Mouse (Mus musculus) left cerebral cortex, adult 8-10 months (tissue): ENCODE measurements around the gene Rps21. TPM values are rescaled to one million over a fixed set of nuclear protein-coding genes. Genes with fewer than 3 reads are reported as not detected.

ENCODE experiments used
- DNase-seq, 2 experiments: peaks; one replicate each; pipeline ENCODE4 v3.0.0; 2022; ENCODE audit warnings: low spot score in 2 of 2
- total RNA-seq, 4 experiments: library from RNA; stranded (reverse); gene quantifications; 2 replicates each; pipeline ENCODE4 v1.2.4; 2022

The Rps21 gene
- total RNA-seq, 4 experiments from 2014 or later: 616 to 845 (median 743) TPM

DNA sequence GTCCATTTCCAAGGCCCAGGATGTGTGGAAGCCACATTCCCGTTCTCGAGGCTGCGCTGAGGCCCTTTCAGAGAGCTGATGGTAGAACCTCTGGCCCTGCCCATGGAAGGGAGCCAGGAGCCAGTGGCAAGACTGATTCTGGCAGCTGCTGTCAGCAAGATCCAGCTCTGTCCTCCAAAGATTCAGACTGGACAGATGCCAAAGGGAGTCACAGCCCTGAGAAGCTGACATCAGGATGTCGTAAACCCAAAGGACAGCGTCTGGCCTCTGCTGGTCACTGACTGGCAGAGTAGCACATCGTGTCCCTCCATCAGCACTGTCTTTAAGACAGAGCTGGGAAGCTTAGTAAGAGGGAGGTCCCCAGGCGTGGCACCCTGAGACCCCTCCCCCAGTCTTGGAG lies 28.6 kb upstream of the Rps21 start:
- DNase-seq: no peak

DNA sequence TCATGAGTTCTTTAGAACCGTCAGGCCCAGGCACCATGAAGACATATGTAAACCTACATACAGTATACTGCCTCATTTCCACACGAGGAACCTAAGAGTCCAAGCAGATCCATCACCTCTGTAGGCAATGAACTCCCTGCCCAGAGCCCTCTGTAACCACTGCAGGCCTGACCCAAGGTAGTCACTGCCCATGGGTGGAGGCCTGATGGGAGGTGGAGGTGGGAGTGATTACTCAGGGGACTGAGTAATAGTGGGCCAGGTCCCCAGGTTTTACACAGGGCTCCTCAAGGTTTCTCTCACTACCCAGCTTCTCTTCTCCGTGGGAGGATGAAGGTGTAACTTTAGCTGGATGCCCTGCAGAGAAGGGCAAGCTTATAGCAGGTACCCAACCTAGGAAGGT lies 28.0 kb upstream of the Rps21 start:
- DNase-seq: no peak

DNA sequence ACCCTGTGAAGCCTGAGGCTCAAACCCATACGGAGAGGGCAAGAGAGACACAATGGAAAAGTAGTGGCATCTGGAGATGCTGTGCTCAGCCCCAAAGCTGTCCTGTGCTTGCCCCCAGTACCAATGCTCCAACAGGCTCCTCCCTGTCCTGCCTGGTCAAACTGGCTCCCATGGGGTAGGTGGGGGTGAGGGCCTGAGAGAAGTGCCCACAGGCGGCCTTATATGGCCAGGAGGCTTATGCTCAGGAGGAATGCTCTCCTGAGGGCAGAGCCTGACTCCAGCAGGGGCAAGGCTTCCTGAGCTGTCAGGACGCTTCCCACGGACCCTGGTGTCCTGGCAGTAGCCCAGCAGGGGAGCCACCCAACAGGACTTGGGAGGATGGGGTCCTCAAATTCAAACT lies 26.7 kb upstream of the Rps21 start:
- no peak for DNase-seq

DNA sequence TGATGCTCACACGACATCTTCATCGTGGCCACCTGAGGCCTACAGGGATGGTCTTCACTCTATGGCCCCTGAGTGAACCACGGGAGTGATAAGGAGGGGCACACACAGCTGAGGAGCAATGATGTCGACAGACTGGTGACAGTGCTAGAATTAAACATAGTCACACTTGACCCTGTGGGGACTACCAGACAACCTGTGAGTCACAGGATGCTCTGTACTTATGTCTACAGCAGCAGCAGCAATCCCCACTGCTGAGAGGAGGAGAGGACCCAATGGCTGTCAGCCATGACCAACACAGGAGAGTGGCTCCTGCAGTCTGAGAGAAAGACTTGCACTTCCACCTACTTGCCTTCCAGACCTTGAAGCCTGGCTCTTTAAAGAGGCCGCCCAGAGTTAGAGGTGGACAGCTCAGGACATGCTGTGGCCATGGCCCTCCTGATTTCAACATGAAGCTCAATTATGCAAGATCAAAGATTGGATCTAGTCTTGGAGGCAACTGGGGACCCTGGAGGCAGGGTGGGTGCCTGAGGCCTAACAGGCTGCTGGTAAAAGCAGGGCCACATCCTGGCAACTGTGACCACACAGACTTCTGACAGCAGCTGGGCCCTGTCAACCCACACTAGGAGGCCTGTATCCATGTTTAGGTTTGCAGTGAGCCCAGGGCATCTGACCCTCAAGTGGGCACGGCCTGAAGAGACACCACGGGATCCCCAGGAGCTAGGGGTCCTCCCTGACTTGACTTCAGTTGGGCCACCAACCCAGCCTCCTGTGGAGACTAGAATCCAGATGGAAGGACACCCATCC lies 23.9 kb upstream of the Rps21 start:
- no peak for DNase-seq

DNA sequence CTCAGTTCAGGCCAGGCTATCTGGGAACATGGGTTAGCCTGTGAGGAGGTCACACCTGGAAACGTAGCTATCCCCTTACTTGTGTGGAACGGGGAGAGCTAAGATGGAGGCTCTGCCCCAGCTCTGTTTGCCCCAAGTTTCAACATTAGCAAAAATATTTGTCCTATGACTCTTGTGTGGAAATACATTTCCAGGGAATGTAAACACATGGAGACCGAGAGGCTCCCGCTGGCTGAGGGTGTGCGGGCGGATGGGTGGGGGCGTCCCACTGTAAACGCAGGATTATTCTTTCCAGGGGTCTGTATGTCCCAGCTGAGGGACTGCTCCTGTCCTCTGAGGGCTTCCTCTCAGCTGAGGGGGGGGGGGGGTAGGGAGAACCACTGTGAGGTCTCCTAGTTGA lies 22.8 kb upstream of the Rps21 start:
- no peak for DNase-seq

DNA sequence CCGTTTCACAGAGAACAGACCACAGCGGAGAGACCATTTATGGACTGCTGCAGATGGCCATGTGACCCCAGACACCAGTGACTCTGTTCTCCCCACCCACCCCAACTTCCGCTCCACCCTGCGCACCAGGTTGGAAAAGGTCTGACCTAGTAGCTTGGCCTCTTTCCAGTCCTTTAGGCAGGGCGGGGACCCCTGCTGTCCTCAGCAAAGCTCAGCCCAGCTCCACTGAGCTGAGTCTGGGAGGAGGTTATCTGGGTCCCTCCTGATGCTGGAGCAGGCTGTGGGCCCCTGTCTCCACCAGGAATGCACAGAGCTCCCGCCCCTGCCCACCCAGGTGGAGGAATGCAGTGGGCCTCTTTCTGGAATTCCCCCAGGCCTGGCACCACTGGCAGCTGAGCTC lies 22.2 kb upstream of the Rps21 start:
- no peak for DNase-seq

DNA sequence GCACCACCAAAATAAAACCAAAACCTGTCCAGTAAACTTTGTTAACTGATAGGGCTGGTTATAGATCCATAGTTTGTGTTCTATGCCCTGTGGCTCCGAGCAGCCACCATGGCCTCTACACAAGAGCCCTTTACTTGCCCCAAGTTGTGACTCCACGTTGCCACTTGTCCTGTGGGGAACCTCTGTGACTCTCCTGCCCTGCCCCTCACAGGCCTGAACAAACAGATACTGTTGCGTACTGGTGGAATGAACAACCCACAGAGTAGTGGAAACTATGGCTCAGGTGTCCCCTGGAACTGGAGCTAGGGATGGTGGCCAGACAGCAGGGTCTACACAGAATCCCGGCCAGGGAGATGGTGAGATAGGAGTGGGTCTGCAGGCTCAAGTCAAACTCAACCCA lies 21.4 kb upstream of the Rps21 start:
- no peak for DNase-seq

DNA sequence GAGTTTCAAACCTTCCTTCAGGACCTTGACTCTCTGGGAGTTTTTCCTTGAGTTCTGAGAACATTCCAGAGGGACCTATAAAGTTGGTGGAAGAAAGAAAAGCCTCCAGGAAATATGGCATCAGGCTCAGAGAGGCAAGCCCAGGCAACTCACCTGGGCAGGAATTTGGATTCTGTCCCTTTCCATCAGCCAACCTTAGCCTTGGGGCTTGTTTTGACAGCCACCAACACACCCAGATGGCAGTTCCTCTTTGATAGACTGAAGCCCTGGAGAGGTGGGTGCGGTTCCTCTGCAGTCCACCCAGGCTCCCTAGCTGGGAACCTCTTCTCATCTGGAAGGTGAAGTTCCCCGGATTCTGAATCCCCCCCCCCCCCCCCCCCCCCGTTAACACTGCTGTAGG lies 20.7 kb upstream of the Rps21 start:
- DNase-seq: no peak

DNA sequence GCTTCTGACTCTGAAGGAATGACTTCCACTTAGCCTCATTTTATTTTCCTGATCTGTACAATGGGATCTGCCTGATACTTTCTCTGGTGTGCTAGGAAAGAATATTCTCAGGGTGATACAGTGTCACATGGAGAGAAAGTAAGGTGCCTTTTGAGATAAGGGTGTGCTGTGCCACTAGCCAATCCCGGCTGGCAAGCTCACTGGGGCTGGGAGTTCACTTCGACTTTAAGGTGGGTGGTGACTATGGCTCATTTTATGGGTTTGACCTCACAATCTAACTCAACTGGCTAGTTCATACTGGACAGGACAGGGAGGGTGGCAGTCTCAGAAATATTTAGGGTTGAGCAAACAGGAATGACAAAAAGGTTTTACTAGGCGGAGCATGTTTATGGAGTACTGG lies 20.2 kb upstream of the Rps21 start:
- no peak for DNase-seq

DNA sequence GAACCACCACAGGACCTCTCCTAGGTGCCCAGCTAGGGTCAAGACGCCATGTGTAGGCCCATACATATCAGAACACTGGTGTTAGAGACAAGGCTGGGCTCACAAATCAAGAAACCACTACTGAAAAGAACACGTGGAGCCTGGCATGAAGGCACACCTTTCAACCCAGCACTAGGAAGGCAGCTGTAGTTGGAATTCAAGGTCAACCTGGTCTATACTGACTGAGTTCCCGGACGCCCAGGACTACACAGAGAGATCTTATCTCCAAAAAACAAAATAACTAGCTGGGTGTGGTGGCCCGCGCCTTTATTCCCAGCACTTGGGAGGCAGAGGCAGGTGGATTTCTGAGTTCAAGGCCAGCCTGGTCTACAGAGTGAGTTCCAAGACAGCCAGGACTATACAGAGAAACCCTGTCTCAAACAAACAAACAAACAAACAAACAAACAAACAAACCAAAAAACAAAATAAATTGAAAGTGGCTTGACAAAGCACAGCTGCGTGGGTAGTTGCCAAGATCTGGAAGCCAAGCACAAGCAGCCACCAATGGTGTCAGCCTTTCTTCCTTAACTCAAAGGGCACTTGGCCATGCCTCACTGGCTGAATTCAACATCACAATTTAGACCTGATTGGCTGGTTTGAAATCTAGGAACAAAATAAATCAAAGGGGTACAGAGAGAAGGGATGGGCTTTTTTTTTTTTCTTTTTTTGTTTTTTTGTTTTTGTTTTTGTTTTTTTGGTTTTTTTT lies 19.4 kb upstream of the Rps21 start:
- no peak for DNase-seq

DNA sequence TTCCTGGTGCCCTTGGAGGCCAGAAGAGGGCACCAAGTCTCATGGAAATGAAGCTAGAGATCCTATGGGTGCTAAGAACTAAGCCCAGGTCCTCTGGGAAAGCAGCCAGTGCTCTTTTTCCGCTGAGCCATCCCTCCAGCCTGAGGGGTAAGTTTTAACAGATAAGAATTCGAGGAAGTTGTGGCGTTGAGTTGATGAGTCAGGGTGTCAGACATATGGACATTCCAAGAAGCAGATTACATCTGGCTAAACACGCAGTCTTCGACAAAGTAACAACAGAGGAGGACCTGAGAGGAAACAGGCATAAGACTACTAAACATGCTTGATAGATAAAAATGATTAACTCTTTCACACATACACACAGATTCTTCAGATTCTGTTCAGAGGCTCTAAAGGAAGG lies 18.6 kb upstream of the Rps21 start:
- DNase-seq: no peak

DNA sequence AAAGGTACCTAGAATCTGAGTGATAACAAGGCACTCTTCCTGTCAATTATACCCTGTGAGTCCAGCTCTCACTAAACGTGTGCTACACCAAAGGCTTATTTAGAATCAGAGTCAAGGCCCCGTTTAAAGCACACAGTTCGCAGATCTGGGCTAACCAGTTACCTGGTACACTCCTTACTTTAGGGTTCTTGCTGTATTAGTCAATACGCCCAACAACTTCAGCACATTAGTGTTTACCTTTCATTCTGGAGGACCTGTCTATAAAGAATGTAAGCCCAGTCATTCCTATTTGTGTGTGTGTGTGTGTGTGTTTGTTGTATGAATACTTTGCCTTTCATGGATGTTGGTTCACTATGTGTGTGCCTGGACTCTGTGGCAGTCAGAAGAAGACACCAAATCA lies 14.1 kb upstream of the Rps21 start:
- no peak for DNase-seq

DNA sequence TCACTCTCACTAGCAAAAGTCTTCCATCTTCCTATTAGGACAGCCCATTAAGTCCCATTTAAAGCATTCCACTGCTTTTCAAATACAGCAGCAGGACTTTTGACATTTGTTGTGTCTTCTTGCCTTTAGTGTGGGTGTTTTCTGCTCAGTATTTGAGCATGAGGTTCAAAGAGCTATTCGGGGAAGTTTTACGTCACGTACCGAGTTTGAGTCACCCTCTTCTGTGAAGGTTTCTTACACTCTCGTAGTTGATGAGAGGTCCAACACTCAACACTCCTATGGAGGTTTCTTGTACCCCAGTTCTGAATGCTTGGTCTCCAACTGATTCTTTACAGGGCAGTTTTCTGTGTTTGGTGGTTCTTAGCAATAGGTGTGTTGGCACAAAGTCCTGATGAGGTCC lies 9.3 kb upstream of the Rps21 start:
- no peak for DNase-seq

DNA sequence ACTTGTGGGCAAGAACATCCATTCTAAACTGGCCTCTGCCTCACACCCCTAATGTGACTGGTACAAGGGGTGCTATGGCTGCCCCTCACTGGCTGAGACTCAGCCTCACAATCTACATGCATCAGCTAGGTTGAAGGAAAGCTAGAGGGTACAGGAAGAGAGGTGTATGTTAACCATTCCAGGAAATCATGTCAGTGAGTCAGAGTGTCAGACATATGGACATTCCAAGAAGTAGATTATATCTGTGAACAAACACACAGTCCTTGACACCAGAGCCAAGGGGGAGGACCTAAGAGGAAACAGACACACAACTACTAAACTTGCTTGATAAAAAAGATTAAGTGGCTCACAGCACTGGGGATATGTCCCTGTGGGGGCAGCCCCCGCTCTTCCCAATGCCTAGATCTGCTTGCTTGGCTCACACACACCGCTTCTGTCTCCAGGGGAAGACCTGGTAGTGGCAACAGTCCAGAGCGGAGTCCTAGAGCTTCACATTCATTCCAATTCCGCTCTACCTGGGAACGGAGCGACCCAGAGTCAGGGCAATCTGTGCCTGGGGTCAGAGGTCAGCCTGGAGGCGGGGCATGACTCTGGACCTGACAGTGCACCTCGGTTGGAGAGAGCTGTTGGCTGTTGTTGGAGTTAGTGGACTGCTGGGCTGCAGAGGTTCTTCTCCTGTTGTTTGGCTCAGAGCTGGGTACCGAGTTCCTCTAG lies 8.1 kb upstream of the Rps21 start:
- DNase-seq: no peak

DNA sequence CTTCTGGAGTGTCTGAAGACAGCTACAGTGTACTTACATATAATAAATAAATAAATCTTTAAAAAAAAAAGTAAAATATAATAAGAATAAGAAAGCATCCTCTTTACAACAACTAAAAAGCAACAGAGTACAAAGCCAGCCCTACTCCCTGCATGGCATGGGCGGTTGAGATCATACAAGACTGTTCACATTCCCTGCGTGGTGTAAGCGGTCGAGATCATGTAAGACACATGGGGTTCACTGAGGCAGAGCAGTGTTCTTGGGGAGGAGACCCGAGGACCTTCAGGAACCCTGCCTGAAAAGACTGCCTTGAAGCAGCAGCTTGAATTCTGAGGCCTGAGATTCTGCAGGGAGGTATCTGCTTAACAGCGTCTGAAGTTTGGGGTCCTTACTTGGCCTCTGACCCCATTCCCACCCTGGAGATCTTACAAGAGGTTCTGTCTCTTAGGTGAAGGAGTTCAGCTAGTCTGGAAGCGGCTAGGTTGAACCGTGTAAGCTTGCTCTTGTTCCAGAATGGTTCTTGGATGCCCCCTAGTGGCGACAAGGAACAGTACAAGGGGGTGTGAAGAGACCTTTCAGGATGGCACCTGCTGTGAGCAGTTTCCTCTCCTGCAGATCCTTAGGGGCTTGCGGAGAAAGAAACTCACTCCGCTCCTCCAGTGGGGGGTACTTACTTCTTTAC lies 6.1 kb upstream of the Rps21 start:
- DNase-seq: peak; percentile 61 to 63

DNA sequence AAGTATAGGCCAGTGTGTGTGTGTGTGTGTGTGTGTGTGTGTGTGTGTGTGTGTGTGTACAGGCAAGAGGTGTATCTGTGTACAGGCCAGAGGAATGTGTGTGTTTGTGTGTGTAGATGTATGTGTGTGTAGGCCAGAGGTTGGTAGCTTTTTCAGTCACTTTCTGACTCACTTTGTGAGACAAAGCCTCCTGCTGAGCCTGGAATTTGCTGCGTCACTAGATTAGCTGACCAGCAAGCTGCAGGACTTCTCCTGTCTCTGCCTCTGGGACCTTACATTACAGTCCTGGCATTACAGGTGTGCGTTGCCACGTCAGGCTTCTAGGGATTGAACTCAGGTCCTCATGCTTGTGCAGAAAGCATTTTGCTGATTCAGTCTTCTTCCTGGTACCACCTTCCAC lies 5.3 kb upstream of the Rps21 start:
- no peak for DNase-seq

DNA sequence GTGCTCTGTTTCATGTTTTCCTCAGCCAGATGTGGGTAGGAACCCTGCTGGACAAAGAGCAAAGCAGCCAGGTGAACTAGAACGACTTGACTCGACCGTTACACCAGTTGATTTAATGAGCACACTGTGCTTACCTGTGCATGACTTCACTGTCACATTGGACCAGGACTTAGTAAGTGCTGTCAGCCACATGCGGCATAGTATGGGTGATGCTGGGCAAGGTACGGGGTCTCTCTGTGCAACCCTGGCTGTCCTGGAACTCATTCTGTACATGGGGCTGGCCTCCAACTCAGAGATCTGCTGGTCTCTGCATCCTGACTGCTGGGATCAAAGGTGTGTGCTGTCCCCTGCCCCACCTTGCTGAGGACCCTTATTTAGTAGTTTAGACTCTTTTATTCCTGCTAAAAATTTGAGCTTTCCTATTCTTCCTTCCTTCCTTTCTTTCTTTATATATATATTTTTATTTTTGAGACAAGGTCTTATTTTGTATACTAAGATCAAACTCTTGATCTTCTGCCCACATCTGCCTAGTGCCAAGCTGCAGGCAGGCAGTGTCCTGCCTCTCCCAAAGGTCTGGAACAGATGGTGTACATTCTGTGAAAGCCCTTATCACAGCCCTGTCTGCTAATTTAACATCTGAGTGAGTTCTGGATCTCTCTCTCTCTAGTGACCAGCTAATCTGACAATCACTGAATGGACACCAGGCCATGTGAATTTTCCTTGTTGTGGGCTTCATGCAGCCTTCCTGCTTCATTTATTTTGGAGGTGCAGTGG lies 2.6 kb upstream of the Rps21 start:
- DNase-seq: no peak

DNA sequence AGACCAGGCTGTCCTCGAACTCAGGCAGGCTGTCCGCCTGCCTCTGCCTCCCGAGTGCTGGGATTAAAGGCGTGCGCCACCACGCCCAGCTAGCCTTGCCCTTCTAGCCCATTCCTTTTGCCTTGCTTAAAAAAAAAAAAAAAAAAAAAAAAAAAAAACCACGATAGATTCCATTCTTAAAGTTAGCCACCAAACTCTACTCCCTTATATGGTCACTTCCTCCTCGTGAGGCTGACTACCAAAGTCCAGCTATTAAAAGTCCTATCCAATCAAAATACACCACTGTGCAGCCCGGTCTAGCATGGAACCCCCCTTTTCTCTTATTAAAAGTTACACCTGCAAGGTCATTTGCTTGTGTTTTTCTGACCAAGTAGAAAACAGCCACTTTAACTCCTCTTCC lies 1.5 kb upstream of the Rps21 start:
- no peak for DNase-seq

DNA sequence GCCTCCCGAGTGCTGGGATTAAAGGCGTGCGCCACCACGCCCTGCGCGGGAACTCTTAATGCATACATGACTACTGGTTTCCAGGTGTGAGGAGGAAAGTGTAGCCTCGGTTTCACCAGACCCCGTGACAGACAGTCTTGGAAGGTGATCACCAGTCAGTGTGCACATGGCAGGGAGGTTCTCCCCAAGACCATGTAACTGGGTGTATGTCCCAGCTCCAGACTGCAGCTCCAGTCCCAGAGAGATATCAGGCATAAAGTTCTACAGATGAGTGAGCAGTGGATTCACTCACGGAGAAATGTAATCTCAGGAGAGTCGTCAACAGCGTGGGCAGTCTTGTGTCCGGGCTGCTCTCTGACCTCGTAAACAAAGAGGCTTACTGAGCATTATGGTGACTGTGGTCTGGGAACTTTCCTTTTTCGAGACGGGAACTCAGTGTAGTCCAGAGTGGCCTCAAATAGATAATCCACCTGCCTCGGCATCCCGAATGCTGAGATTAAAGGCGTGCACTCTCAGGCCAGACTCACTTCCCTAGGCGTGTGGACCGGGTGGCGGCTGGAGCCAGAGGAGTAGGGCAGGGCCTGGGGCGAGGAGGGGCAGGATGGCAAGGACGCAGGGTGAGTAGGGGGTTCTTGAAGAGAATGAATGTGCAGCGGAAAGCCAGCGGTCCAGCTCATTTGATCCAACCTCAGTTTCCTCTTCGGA lies 729 bp upstream of the Rps21 start:
- DNase-seq: no peak
